Mouse (Mus musculus) liver, embryonic 12.5 days (tissue): ENCODE results near the gene Wnt5a. TPM values are rescaled to one million over a fixed set of nuclear protein-coding genes. Genes with fewer than 3 reads are reported as not detected.

ENCODE experiments used
- ATAC-seq: fragments of 200-750 bp; cut with Nextera tagmentation; 2 replicates; pipeline ENCODE4 v1.8.0; 2017; ENCODE audit warnings: moderate number of reproducible peaks, mild to moderate bottlenecking, moderate library complexity
- H3K27ac ChIP-seq: fragments of 300-500 bp; sonication (generic); 2 replicates; pipeline ENCODE4 v1.5.1; 2016; ENCODE audit warnings: mild to moderate bottlenecking
- H3K27me3 ChIP-seq: fragments of 300-500 bp; sonication (generic); replicated peaks from 2 replicates; pipeline ENCODE4 v1.6.1; 2016; ENCODE audit warnings: mild to moderate bottlenecking, moderate library complexity
- H3K36me3 ChIP-seq: fragments of 300-500 bp; sonication (generic); 2 replicates; pipeline ENCODE4 v1.6.1; 2016; ENCODE audit warnings: mild to moderate bottlenecking, moderate library complexity
- H3K4me1 ChIP-seq: fragments of 300-500 bp; sonication (generic); 2 replicates; pipeline ENCODE4 v1.6.1; 2016
- H3K4me2 ChIP-seq: fragments of 300-500 bp; sonication (generic); 2 replicates; pipeline ENCODE4 v1.6.1; 2016; ENCODE audit warnings: mild to moderate bottlenecking, moderate library complexity
- H3K4me3 ChIP-seq: fragments of 300-500 bp; sonication (generic); 2 replicates; pipeline ENCODE4 v1.5.1; 2016; ENCODE audit warnings: mild to moderate bottlenecking, moderate library complexity
- H3K9ac ChIP-seq: fragments of 300-500 bp; sonication (generic); 2 replicates; pipeline ENCODE4 v1.6.1; 2016; ENCODE audit warnings: mild to moderate bottlenecking, moderate library complexity
- H3K9me3 ChIP-seq: fragments of 300-500 bp; sonication (generic); replicated peaks from 2 replicates; pipeline ENCODE4 v1.6.1; 2016; ENCODE audit warnings: mild to moderate bottlenecking, moderate library complexity
- WGBS: fragments of 180-500 bp; shearing (Covaris S2); methylation state at CpG from one replicate; pipeline ENCODE4 v1.1.7; 2016; ENCODE audit not compliant: insufficient replicate concordance; 5-methylcytosine and 5-hydroxymethylcytosine counted together
- polyA plus RNA-seq: library from polyadenylated mRNA; unstranded; fragments of >200 nt; fragmentation: Nextera tagmentation; extraction: Ambion mirVana; gene quantifications from 2 replicates; pipeline ENCODE4 v1.2.1, GENCODE M21; 2016

The Wnt5a gene
- polyA plus RNA-seq, result 0.57 and 0.59 TPM in 2 replicates

- no peak within 1 kb of the TSS for H3K27ac ChIP-seq
- no peak for ATAC-seq
- H3K4me2 ChIP-seq, result peak within 1 kb of the TSS; percentile 65
- WGBS, result 2% methylated on average over 53 of the region's 53 CpGs
- peak within 1 kb of the TSS; percentile 51 for H3K4me3 ChIP-seq
- H3K9ac ChIP-seq, result no peak within 1 kb of the TSS
- H3K4me1 ChIP-seq, result no peaks in the 10 kb centered on the region
- H3K27me3 ChIP-seq, result peaks cover 98% of the 10 kb centered on the region
- no peaks in the 10 kb centered on the region for H3K9me3 ChIP-seq
- no peaks in the 10 kb centered on the region for H3K36me3 ChIP-seq
Measured at GRCm38 (mm10) chr14:28504101-28505050, at the start of gene Wnt5a. Gene Wnt5a, plus strand, starts transcription at chr14:28504750.

- WGBS, result 57% methylated on average over 7 of the region's 7 CpGs
- no peak overlapping the region for H3K27ac ChIP-seq
- H3K9ac ChIP-seq, result no peak overlapping the region
- H3K36me3 ChIP-seq, result no peaks in the 10 kb centered on the region
- H3K27me3 ChIP-seq, result no peaks in the 10 kb centered on the region; the same call in 1 of the 2 replicates
- no peak overlapping the region for H3K4me3 ChIP-seq
- no peaks in the 10 kb centered on the region for H3K4me1 ChIP-seq
- H3K4me2 ChIP-seq, result no peak overlapping the region
- ATAC-seq, result no peak
- no peaks in the 10 kb centered on the region for H3K9me3 ChIP-seq
Measured at GRCm38 (mm10) chr14:28456372-28457076, 48.0 kb upstream of the Wnt5a start.

- Histone ChIP-seq H3K4me3 (no peak overlapping the region), H3K4me2 (no peak overlapping the region), H3K4me1 (no peaks in the 10 kb centered on the region), H3K9me3 (no peaks in the 10 kb centered on the region), H3K36me3 (no peaks in the 10 kb centered on the region), H3K9ac (no peak overlapping the region), H3K27me3 (no peaks in the 10 kb centered on the region; the same call in 1 of the 2 replicates), H3K27ac (no peak overlapping the region)
- ATAC-seq, result no peak
- 46% methylated on average over 3 of the region's 3 CpGs for WGBS
Measured at GRCm38 (mm10) chr14:28457428-28457827, 47.1 kb upstream of the Wnt5a start.

GRCm38 (mm10) chr14:28467956-28468355 lies 36.6 kb upstream of the Wnt5a start:
- Histone ChIP-seq H3K4me2 (no peak overlapping the region), H3K9me3 (no peaks in the 10 kb centered on the region), H3K9ac (no peak overlapping the region), H3K27ac (no peak overlapping the region), H3K4me1 (no peaks in the 10 kb centered on the region), H3K4me3 (no peak overlapping the region), H3K27me3 (no peaks in the 10 kb centered on the region), H3K36me3 (no peaks in the 10 kb centered on the region)
- 82% methylated on average over 5 of the region's 5 CpGs for WGBS
- ATAC-seq, result no peak

GRCm38 (mm10) chr14:28469696-28470095 lies 34.9 kb upstream of the Wnt5a start:
- H3K27ac ChIP-seq, result no peak overlapping the region
- H3K27me3 ChIP-seq, result no peaks in the 10 kb centered on the region
- ATAC-seq, result no peak
- no peaks in the 10 kb centered on the region for H3K9me3 ChIP-seq
- H3K4me3 ChIP-seq, result no peak overlapping the region
- WGBS, result 26% methylated on average over 4 of the region's 4 CpGs
- no peak overlapping the region for H3K4me2 ChIP-seq
- no peak overlapping the region for H3K9ac ChIP-seq
- H3K36me3 ChIP-seq, result no peaks in the 10 kb centered on the region
- no peaks in the 10 kb centered on the region for H3K4me1 ChIP-seq

GRCm38 (mm10) chr14:28470212-28470611 lies 34.3 kb upstream of the Wnt5a start:
- Histone ChIP-seq H3K9me3 (no peaks in the 10 kb centered on the region), H3K4me3 (no peak overlapping the region), H3K27me3 (no peaks in the 10 kb centered on the region), H3K27ac (no peak overlapping the region), H3K36me3 (no peaks in the 10 kb centered on the region), H3K4me1 (no peaks in the 10 kb centered on the region), H3K9ac (no peak overlapping the region), H3K4me2 (no peak overlapping the region)
- 58% methylated on average over 6 of the region's 6 CpGs for WGBS
- no peak for ATAC-seq

GRCm38 (mm10) chr14:28475012-28475411 lies 29.5 kb upstream of the Wnt5a start:
- Histone ChIP-seq H3K27me3 (0 out of 2 replicates have a peak, but pooled peaks cover 3% of the 10 kb centered on the region), H3K4me3 (no peak overlapping the region), H3K9ac (no peak overlapping the region), H3K9me3 (no peaks in the 10 kb centered on the region), H3K4me1 (no peaks in the 10 kb centered on the region), H3K36me3 (no peaks in the 10 kb centered on the region), H3K4me2 (no peak overlapping the region), H3K27ac (no peak overlapping the region)
- WGBS, result 64% methylated on average over 3 of the region's 3 CpGs
- ATAC-seq, result no peak

- 45% methylated on average over 7 of the region's 7 CpGs for whole genome bisulfite sequencing
- H3K9me3 ChIP-seq, result no peaks in the 10 kb centered on the region
- no peak overlapping the region for H3K9ac ChIP-seq
- H3K36me3 ChIP-seq, result no peaks in the 10 kb centered on the region
- ATAC-seq, result no peak
- H3K27me3 ChIP-seq, result 0 out of 2 replicates have a peak, but pooled peaks cover 3% of the 10 kb centered on the region
- no peaks in the 10 kb centered on the region for H3K4me1 ChIP-seq
- H3K4me3 ChIP-seq, result no peak overlapping the region
- no peak overlapping the region for H3K4me2 ChIP-seq
- H3K27ac ChIP-seq, result no peak overlapping the region
Measured at GRCm38 (mm10) chr14:28475421-28475820, 29.1 kb upstream of the Wnt5a start.

- no peak for ATAC-seq
- Histone ChIP-seq H3K9ac (no peak overlapping the region), H3K36me3 (no peaks in the 10 kb centered on the region), H3K4me2 (no peak overlapping the region), H3K4me1 (no peaks in the 10 kb centered on the region), H3K27me3 (0 out of 2 replicates have a peak, but pooled peaks cover 3% of the 10 kb centered on the region), H3K9me3 (no peaks in the 10 kb centered on the region), H3K27ac (no peak overlapping the region), H3K4me3 (no peak overlapping the region)
- WGBS, result 58% methylated on average over 3 of the region's 3 CpGs
Measured at GRCm38 (mm10) chr14:28476746-28477145, 27.8 kb upstream of the Wnt5a start.

GRCm38 (mm10) chr14:28480866-28481265 lies 23.7 kb upstream of the Wnt5a start:
- Histone ChIP-seq H3K36me3 (no peaks in the 10 kb centered on the region), H3K9me3 (no peaks in the 10 kb centered on the region), H3K4me2 (no peak overlapping the region), H3K4me1 (no peaks in the 10 kb centered on the region), H3K27ac (no peak overlapping the region), H3K4me3 (no peak overlapping the region), H3K27me3 (0 out of 2 replicates have a peak, but pooled peaks cover 3% of the 10 kb centered on the region), H3K9ac (no peak overlapping the region)
- no peak for ATAC-seq
- WGBS, result 35% methylated on average over 1 of the region's 1 CpGs

GRCm38 (mm10) chr14:28493806-28494205 lies 10.7 kb upstream of the Wnt5a start:
- 69% methylated on average over 4 of the region's 4 CpGs for WGBS
- H3K9ac ChIP-seq, result no peak overlapping the region
- no peak overlapping the region for H3K4me3 ChIP-seq
- ATAC-seq, result no peak
- H3K4me2 ChIP-seq, result no peak overlapping the region
- H3K36me3 ChIP-seq, result no peaks in the 10 kb centered on the region
- no peaks in the 10 kb centered on the region for H3K9me3 ChIP-seq
- H3K27ac ChIP-seq, result no peak overlapping the region
- H3K4me1 ChIP-seq, result no peaks in the 10 kb centered on the region
- H3K27me3 ChIP-seq, result no peaks in the 10 kb centered on the region

- Histone ChIP-seq H3K9me3 (no peaks in the 10 kb centered on the region), H3K27ac (no peak overlapping the region)
- WGBS, result 66% methylated on average over 5 of the region's 5 CpGs
Measured at GRCm38 (mm10) chr14:28494273-28494672, 10.3 kb upstream of the Wnt5a start.

More at GRCm38 (mm10) chr14:28494273-28494672, 10.3 kb upstream of the Wnt5a start:
- Histone ChIP-seq H3K36me3 (no peaks in the 10 kb centered on the region), H3K9ac (no peak overlapping the region), H3K4me1 (no peaks in the 10 kb centered on the region), H3K27me3 (no peaks in the 10 kb centered on the region), H3K4me2 (no peak overlapping the region), H3K4me3 (no peak overlapping the region)
- no peak for ATAC-seq
